Mouse (Mus musculus): ENCODE data around the gene Epyc. TPM values are rescaled to one million over a fixed set of nuclear protein-coding genes. Genes with fewer than 3 reads are reported as not detected.
"Not testable (repeated sequence)": the region's sequence is repeated elsewhere in the genome, so short reads cannot be mapped to it uniquely, and the experiment has no call there.

Epyc gene
- total RNA-seq, 1 experiment from 2014 or later, result not detected

- peak; percentile 89 for ATAC-seq (replicated peaks; ENCODE audit: low read depth, poor library complexity, severe bottlenecking)
Measured at GRCm38 (mm10) chr10:97704562-97704961, 60.7 kb downstream of the Epyc start.

- ATAC-seq (replicated peaks; ENCODE audit: low read depth, poor library complexity, severe bottlenecking), result peak; percentile 87
Measured at GRCm38 (mm10) chr10:97712687-97713086, 68.8 kb downstream of the Epyc start.

GRCm38 (mm10) chr10:97714584-97714983 is 70.7 kb downstream of the Epyc start:
- ATAC-seq (replicated peaks; ENCODE audit: low read depth, poor library complexity, severe bottlenecking), result no peak

- ATAC-seq (replicated peaks; ENCODE audit: low read depth, poor library complexity, severe bottlenecking), result no peak
Measured at GRCm38 (mm10) chr10:97715289-97715906, 71.5 kb downstream of the Epyc start.

GRCm38 (mm10) chr10:97717233-97717632 is 73.4 kb downstream of the Epyc start:
- no peak for ATAC-seq (replicated peaks; ENCODE audit: low read depth, poor library complexity, severe bottlenecking)

- ATAC-seq (replicated peaks; ENCODE audit: low read depth, poor library complexity, severe bottlenecking), result no peak
Measured at GRCm38 (mm10) chr10:97718021-97718420, 74.2 kb downstream of the Epyc start.

- no peak for ATAC-seq (replicated peaks; ENCODE audit: low read depth, poor library complexity, severe bottlenecking)
Measured at GRCm38 (mm10) chr10:97720625-97721024, 76.8 kb downstream of the Epyc start.

GRCm38 (mm10) chr10:97722709-97723108 is 78.8 kb downstream of the Epyc start:
- no peak for ATAC-seq (replicated peaks; ENCODE audit: low read depth, poor library complexity, severe bottlenecking)

GRCm38 (mm10) chr10:97725929-97726328 is 82.1 kb downstream of the Epyc start:
- no peak for ATAC-seq (replicated peaks; ENCODE audit: low read depth, poor library complexity, severe bottlenecking)

GRCm38 (mm10) chr10:97726655-97727054 is 82.8 kb downstream of the Epyc start, which contains the start of gene C030005K15Rik:
Gene C030005K15Rik, minus strand, starts transcription at chr10:97726755.
- ATAC-seq (replicated peaks; ENCODE audit: low read depth, poor library complexity, severe bottlenecking), result not testable (repeated sequence)

Other genes starting within 250 kb of the Epyc start
- not detected in 2 replicates for gene Dcn, start 164.5 kb upstream of the Epyc start, total RNA-seq (2017)
- not detected in 2 replicates for gene Lum, start 78.9 kb upstream of the Epyc start, total RNA-seq (2017)
- not detected in 2 replicates for gene Kera, start 37.2 kb upstream of the Epyc start, total RNA-seq (2017)
- gene Ccer1, start 49.0 kb downstream of the Epyc start, total RNA-seq (2017), result not detected in 2 replicates
- gene C030005K15Rik, start 82.7 kb downstream of the Epyc start, total RNA-seq (2017), result not detected in 2 replicates

Data from common myeloid progenitor, adult 5-6 weeks (primary cell).